Mouse (Mus musculus): ENCODE data around the gene Idh1. TPM values are rescaled to one million over a fixed set of nuclear protein-coding genes. Genes with fewer than 3 reads are reported as not detected.

Idh1 gene
- total RNA-seq, 4 experiments from 2014 or later, result 11.5 to 35.7 (median 20.4) TPM

- DNase-seq (ENCODE audit: low spot score in 2 of 2), result no peak
Measured at GRCm38 (mm10) chr1:65113536-65114172, 72.6 kb downstream of the Idh1 start.

DNA sequence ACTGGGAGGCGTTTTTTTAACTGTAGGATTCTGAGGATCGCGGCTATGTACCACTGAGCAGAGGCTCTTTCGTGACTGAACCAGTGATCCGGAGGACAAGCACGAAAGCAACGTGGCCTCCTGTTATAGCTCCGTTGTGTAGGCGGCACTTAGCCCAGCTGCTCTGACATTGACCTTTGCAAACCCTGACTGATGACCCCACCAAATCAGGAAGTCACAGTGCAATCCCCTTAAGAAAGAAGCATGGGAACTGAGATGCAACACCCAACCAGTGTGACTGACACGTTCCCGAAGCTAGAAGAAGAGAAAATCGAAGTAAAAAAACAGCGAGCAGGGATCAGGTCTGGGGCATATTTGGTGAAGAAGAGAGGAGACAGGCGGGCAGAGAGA, 73.5 kb downstream of the Idh1 start:
- no peak for DNase-seq (ENCODE audit: low spot score in 2 of 2)

GRCm38 (mm10) chr1:65112031-65112806, 74.1 kb downstream of the Idh1 start:
- DNase-seq (ENCODE audit: low spot score in 2 of 2), result peak; percentile 36 to 41

DNA sequence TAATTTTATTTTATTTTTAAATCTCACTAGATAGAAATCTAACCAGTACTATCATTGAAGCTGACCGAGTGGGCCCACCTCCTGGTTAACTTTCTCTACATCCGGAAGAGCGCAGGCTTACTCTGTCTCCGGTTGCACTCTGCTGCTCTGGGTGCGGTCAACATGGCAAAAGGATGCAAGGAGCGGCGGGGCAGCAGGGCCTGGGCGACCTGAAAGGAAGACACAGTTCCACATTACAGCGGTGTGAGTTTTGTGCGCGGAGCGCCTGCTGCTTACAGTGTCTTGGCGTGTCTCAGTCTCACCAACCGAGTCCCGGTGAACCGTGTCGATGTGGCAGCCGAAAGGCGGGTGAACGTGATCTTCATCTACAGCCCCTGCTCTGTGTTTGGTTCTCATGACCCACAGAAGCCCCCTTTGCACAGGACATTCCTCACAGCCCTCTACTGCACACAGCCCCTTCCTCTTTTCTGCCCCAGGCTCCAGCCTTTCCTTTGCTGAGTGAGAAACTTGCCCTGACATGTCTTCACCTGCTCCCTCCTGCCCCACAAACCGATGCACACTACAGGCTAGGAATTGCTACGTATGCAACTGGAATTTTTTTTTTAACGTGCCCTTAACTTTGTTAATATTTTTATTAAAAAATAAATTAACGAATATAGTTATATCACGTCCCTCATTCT, 76.4 kb downstream of the Idh1 start:
- DNase-seq (ENCODE audit: low spot score in 2 of 2), result no peak

DNA sequence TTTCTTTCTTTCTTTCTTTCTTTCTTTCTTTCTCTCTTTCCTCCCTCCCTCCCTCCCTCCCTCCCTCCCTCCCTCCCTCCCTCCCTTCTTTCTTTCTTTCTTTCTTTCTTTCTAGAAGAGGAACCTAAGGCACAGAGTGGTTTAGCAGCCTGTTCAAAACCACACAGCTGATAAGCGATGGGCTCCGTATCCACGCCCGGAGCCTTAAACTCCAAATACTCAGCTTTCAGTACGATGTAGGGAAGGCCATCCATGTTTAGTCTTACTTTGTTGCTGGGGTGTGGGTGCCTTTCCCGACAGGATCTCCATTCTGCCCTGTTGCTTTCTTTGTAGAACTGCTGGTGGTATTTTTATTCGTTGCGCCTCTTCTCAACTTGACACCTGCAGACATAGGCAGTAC, 77.1 kb downstream of the Idh1 start:
- DNase-seq (ENCODE audit: low spot score in 2 of 2), result no peak

Other genes starting within 250 kb of the Idh1 start
- 1 to 10 TPM; 8.0 to 9.4 (median 9.3) TPM for gene Plekhm3, start 229.7 kb downstream of the Idh1 start, total RNA-seq (2022)
- gene Akr1cl, start 153.7 kb downstream of the Idh1 start, total RNA-seq (2022), result 1 to 10 TPM in 1 of 4 experiments, under 1 TPM in 1, not detected in 2; 0.89 to 1.9 TPM
- gene Cryge, start 135.4 kb downstream of the Idh1 start, total RNA-seq (2022), result not detected
- not detected for gene Crygd, start 123.0 kb downstream of the Idh1 start, total RNA-seq (2022)
- not detected for gene Crygc, start 112.8 kb downstream of the Idh1 start, total RNA-seq (2022)
- not detected for gene Crygb, start 104.2 kb downstream of the Idh1 start, total RNA-seq (2022)
- not detected for gene Cryga, start 83.1 kb downstream of the Idh1 start, total RNA-seq (2022)
- gene Gm28845, start 66.9 kb downstream of the Idh1 start, total RNA-seq (2022), result not detected
- not detected for gene D630023F18Rik, start 63.3 kb downstream of the Idh1 start, total RNA-seq (2022)
- gene Pikfyve, start 183 bp upstream of the Idh1 start, total RNA-seq (2022), result 1 to 10 TPM; 6.4 to 7.4 (median 6.6) TPM
- not detected for gene Pth2r, start 95.6 kb upstream of the Idh1 start, total RNA-seq (2022)